Mouse (Mus musculus) left cerebral cortex, adult 2 months (tissue): Measurements from ENCODE around the gene Tbxas1. TPM values are rescaled to one million over a fixed set of nuclear protein-coding genes. Genes with fewer than 3 reads are reported as not detected.

Source experiments
- DNase-seq, 2 experiments: peaks; one replicate each; pipeline ENCODE4 v3.0.0; 2021 to 2022; ENCODE audit warnings: low spot score in 2 of 2, mixed read lengths in 1 of 2; ENCODE audit errors: extremely low spot score in 1 of 2
- H3K27ac ChIP-seq: fragments of 200-600 bp; 2 replicates; pipeline ENCODE4 v1.8.1; 2022
- H3K4me3 ChIP-seq: fragments of 200-600 bp; 2 replicates; pipeline ENCODE4 v1.8.1; 2022
- CTCF ChIP-seq: fragments of 200-600 bp; IDR thresholded peaks from 2 replicates; pipeline ENCODE4 v1.8.1; 2022; ENCODE audit warnings: antibody characterized with exemption, mild to moderate bottlenecking, moderate library complexity
- intact Hi-C: fragments of 180-260 bp; cut with DNase I; formaldehyde crosslinking; loops from one replicate; pipeline ENCODE4 v1.15.1; 2025
- total RNA-seq, 2 experiments: library from RNA; stranded (reverse); gene quantifications; 2 replicates each; pipeline ENCODE4 v1.2.3; 2021

The Tbxas1 gene
- total RNA-seq, 2 experiments from 2014 or later = 2.2 to 2.6 TPM

GRCm38 (mm10) chr6:38973441-38974161, 98.4 kb downstream of the Tbxas1 start:
- TF ChIP-seq CTCF = no peak
- no peak overlapping the region for H3K4me3 ChIP-seq
- no peak for DNase-seq
- H3K27ac ChIP-seq = no peak overlapping the region
- intact Hi-C loops = no loop called here

- intact Hi-C loops = no loop called here
- Histone ChIP-seq H3K4me3 (no peak overlapping the region), H3K27ac (no peak overlapping the region)
- no peak for TF ChIP-seq CTCF
- DNase-seq = no peak
Measured at GRCm38 (mm10) chr6:38974162-38974525, 98.9 kb downstream of the Tbxas1 start.

- no peak for TF ChIP-seq CTCF
- DNase-seq = no peak
- H3K4me3 ChIP-seq = no peak overlapping the region
- no peak overlapping the region for H3K27ac ChIP-seq
- intact Hi-C loops = no loop called here
Measured at GRCm38 (mm10) chr6:38974536-38975268, 99.5 kb downstream of the Tbxas1 start.

- Histone ChIP-seq H3K27ac (no peak overlapping the region), H3K4me3 (no peak overlapping the region)
- no peak for TF ChIP-seq CTCF
- DNase-seq = no peak
- intact Hi-C loops = no loop called here
Measured at GRCm38 (mm10) chr6:38975866-38976265, 100.7 kb downstream of the Tbxas1 start.

- Histone ChIP-seq H3K4me3 (no peak overlapping the region), H3K27ac (no peak overlapping the region)
- DNase-seq = no peak
- TF ChIP-seq CTCF = no peak
- intact Hi-C loops = no loop called here
Measured at GRCm38 (mm10) chr6:38976355-38976754, 101.2 kb downstream of the Tbxas1 start.

- intact Hi-C loops = no loop called here
- no peak overlapping the region for H3K27ac ChIP-seq
- H3K4me3 ChIP-seq = no peak overlapping the region
- no peak for TF ChIP-seq CTCF
- DNase-seq = no peak
Measured at GRCm38 (mm10) chr6:38980921-38981715, 105.9 kb downstream of the Tbxas1 start.

- DNase-seq = no peak
- intact Hi-C loops = no loop called here
- H3K27ac ChIP-seq = no peak overlapping the region
- no peak for TF ChIP-seq CTCF
- H3K4me3 ChIP-seq = no peak overlapping the region
Measured at GRCm38 (mm10) chr6:38982071-38982470, 106.9 kb downstream of the Tbxas1 start.

- no peak overlapping the region for H3K4me3 ChIP-seq
- no peak for TF ChIP-seq CTCF
- H3K27ac ChIP-seq = no peak overlapping the region
- DNase-seq = no peak
- intact Hi-C loops = no loop called here
Measured at GRCm38 (mm10) chr6:38982656-38983055, 107.5 kb downstream of the Tbxas1 start.

GRCm38 (mm10) chr6:38983060-38983459, 107.9 kb downstream of the Tbxas1 start:
- TF ChIP-seq CTCF = no peak
- no peak overlapping the region for H3K27ac ChIP-seq
- intact Hi-C loops = no loop called here
- H3K4me3 ChIP-seq = no peak overlapping the region
- no peak for DNase-seq

GRCm38 (mm10) chr6:38984626-38985025, 109.4 kb downstream of the Tbxas1 start:
- no peak for TF ChIP-seq CTCF
- no peak for DNase-seq
- intact Hi-C loops = no loop called here

GRCm38 (mm10) chr6:38986641-38987040, 111.4 kb downstream of the Tbxas1 start:
- intact Hi-C loops = no loop called here
- no peak overlapping the region for H3K27ac ChIP-seq
- TF ChIP-seq CTCF = no peak
- DNase-seq = no peak
- H3K4me3 ChIP-seq = no peak overlapping the region

More at GRCm38 (mm10) chr6:38984626-38985025, 109.4 kb downstream of the Tbxas1 start:
- no peak overlapping the region for H3K4me3 ChIP-seq
- no peak overlapping the region for H3K27ac ChIP-seq

- Histone ChIP-seq H3K27ac (no peak overlapping the region), H3K4me3 (no peak overlapping the region)
- DNase-seq = no peak
- intact Hi-C loops = no loop called here
- no peak for TF ChIP-seq CTCF
Measured at GRCm38 (mm10) chr6:38992016-38992415, 116.8 kb downstream of the Tbxas1 start.
